Mouse (Mus musculus) testis, adult 2 months (tissue): ENCODE results near the gene Sept6.

Experiments used
- CTCF ChIP-seq: fragments of 200-500 bp; IDR thresholded peaks from 2 replicates; pipeline ENCODE4 v1.5.1; 2012; ENCODE audit warnings: low read depth, mild to moderate bottlenecking, inconsistent platforms, low read length, moderate library complexity; ENCODE audit not compliant: control insufficient read depth, insufficient read depth, insufficient replicate concordance
- POLR2A ChIP-seq: fragments of 200-500 bp; IDR thresholded peaks from 2 replicates; pipeline ENCODE4 v1.6.1; 2012; ENCODE audit warnings: low read depth, mild to moderate bottlenecking, inconsistent platforms, low read length, moderate library complexity; ENCODE audit not compliant: control insufficient read depth

GRCm38 (mm10) chrX:36935326-36935966, 56.1 kb downstream of the Sept6 start:
- TF ChIP-seq CTCF = no peak
- TF ChIP-seq POLR2A = no peak
